Mouse (Mus musculus): ENCODE data around the gene Dync1h1.

GRCm38 (mm10) chr12:110590804-110591259, 10.4 kb upstream of the Dync1h1 start:
- TF ChIP-seq POLR2A (IDR thresholded peaks at IDR 0.05; ENCODE audit: low read depth, low read length), result no peak
- no peak for TF ChIP-seq CTCF (IDR thresholded peaks at IDR 0.05; ENCODE audit: extremely low read depth, insufficient read depth, insufficient read length, insufficient replicate concordance)
